Mouse (Mus musculus) intestine, embryonic 14.5 days (tissue): Measurements from ENCODE around the gene Mphosph8. TPM values are rescaled to one million over a fixed set of nuclear protein-coding genes. Genes with fewer than 3 reads are reported as not detected.

Experiments
- ATAC-seq: fragments of 200-750 bp; cut with Nextera tagmentation; replicated peaks from 2 replicates; pipeline ENCODE4 v1.8.0; 2017; ENCODE audit warnings: low read depth, moderate number of reproducible peaks, moderate TSS enrichment, moderate library complexity; ENCODE audit not compliant: low FRiP score, low TSS enrichment
- DNase-seq: peaks from one replicate; pipeline ENCODE4 v3.0.0-alpha.2; 2018; ENCODE audit warnings: low spot score
- H3K27ac ChIP-seq: fragments of 300-500 bp; sonication (generic); 2 replicates; pipeline ENCODE4 v1.5.1; 2014; ENCODE audit warnings: low read depth, mild to moderate bottlenecking, control low read depth
- H3K27me3 ChIP-seq: fragments of 300-500 bp; sonication (generic); replicated peaks from 2 replicates; pipeline ENCODE4 v1.6.1; 2014; ENCODE audit warnings: low read length, control low read depth; ENCODE audit not compliant: control insufficient read depth, insufficient read depth
- H3K36me3 ChIP-seq: fragments of 300-500 bp; sonication (generic); 2 replicates; pipeline ENCODE4 v1.6.1; 2014; ENCODE audit warnings: low read length, control low read depth; ENCODE audit not compliant: control insufficient read depth, insufficient read depth
- H3K4me1 ChIP-seq: fragments of 300-500 bp; sonication (generic); replicated peaks from 2 replicates; pipeline ENCODE4 v1.6.1; 2014; ENCODE audit warnings: low read length, control low read depth, mixed read lengths; ENCODE audit not compliant: control insufficient read depth, insufficient read depth
- H3K4me2 ChIP-seq: fragments of 300-500 bp; sonication (generic); 2 replicates; pipeline ENCODE4 v1.6.1; 2014; ENCODE audit warnings: low read length
- H3K4me3 ChIP-seq: fragments of 300-500 bp; sonication (generic); 2 replicates; pipeline ENCODE4 v1.5.1; 2014; ENCODE audit warnings: low read depth, low read length, control low read depth, mixed read lengths
- H3K9ac ChIP-seq: fragments of 300-500 bp; sonication (generic); 2 replicates; pipeline ENCODE4 v1.6.1; 2014; ENCODE audit warnings: mild to moderate bottlenecking, low read length
- H3K9me3 ChIP-seq: fragments of 300-500 bp; sonication (generic); 2 replicates; pipeline ENCODE4 v1.6.1; 2016; ENCODE audit warnings: low read length, control low read depth; ENCODE audit not compliant: control insufficient read depth
- WGBS: fragments of 180-500 bp; shearing (Covaris S2); extraction: QIAGEN DNeasy Blood & Tissue Kit; methylation state at CpG from one replicate; pipeline ENCODE4 v1.1.7; 2014; 5-methylcytosine and 5-hydroxymethylcytosine counted together
- polyA plus RNA-seq: library from polyadenylated mRNA; unstranded; fragments of >200 nt; fragmentation: Nextera tagmentation; extraction: Ambion mirVana; gene quantifications from 2 replicates; pipeline ENCODE4 v1.2.1, GENCODE M21; 2014

Mphosph8 gene
- 27.4 and 29.5 TPM in 2 replicates for polyA plus RNA-seq

- peaks cover 9% of the 10 kb centered on the region for H3K4me1 ChIP-seq
- peak; percentile 100 for ATAC-seq
- peak; percentile 99 for DNase-seq
- peak within 1 kb of the TSS; percentile 75 for H3K9ac ChIP-seq
- peak within 1 kb of the TSS; percentile 91 for H3K4me3 ChIP-seq
- peaks cover 13% of the 10 kb centered on the region for H3K36me3 ChIP-seq
- no peaks in the 10 kb centered on the region for H3K9me3 ChIP-seq
- H3K4me2 ChIP-seq: peak within 1 kb of the TSS; percentile 91
- no peaks in the 10 kb centered on the region for H3K27me3 ChIP-seq
- H3K27ac ChIP-seq: peak within 1 kb of the TSS; percentile 90
- under 1% methylated on average over 70 of the region's 70 CpGs for WGBS
Measured at GRCm38 (mm10) chr14:56667969-56668802, at the start of gene Mphosph8. Gene Mphosph8, plus strand, starts transcription at chr14:56668248.

- Histone ChIP-seq H3K4me3 (no peak overlapping the region), H3K36me3 (0 out of 2 replicates have a peak, but pooled peaks cover 6% of the 10 kb centered on the region), H3K27ac (no peak overlapping the region), H3K27me3 (no peaks in the 10 kb centered on the region), H3K9me3 (no peaks in the 10 kb centered on the region), H3K9ac (no peak overlapping the region), H3K4me1 (no peaks in the 10 kb centered on the region), H3K4me2 (no peak overlapping the region)
- WGBS: 89% methylated on average over 8 of the region's 8 CpGs
- no peak for DNase-seq
- ATAC-seq: no peak
Measured at GRCm38 (mm10) chr14:56620425-56620824, 47.6 kb upstream of the Mphosph8 start.

- H3K4me2 ChIP-seq: no peak overlapping the region
- H3K9ac ChIP-seq: no peak overlapping the region
- DNase-seq (no peak), ATAC-seq (no peak)
- 75% methylated on average over 4 of the region's 4 CpGs for WGBS
- no peak overlapping the region for H3K27ac ChIP-seq
- no peaks in the 10 kb centered on the region for H3K36me3 ChIP-seq
- no peak overlapping the region for H3K4me3 ChIP-seq
- no peaks in the 10 kb centered on the region for H3K27me3 ChIP-seq
- H3K9me3 ChIP-seq: no peaks in the 10 kb centered on the region
- H3K4me1 ChIP-seq: no peaks in the 10 kb centered on the region
Measured at GRCm38 (mm10) chr14:56626202-56626601, 41.8 kb upstream of the Mphosph8 start.

GRCm38 (mm10) chr14:56628336-56628735 is 39.7 kb upstream of the Mphosph8 start:
- H3K36me3 ChIP-seq: no peaks in the 10 kb centered on the region
- no peak overlapping the region for H3K27ac ChIP-seq
- H3K9ac ChIP-seq: no peak overlapping the region
- no peaks in the 10 kb centered on the region for H3K27me3 ChIP-seq
- no peaks in the 10 kb centered on the region for H3K4me1 ChIP-seq
- no peak overlapping the region for H3K4me2 ChIP-seq
- ATAC-seq: no peak
- 94% methylated on average over 3 of the region's 3 CpGs for WGBS
- no peaks in the 10 kb centered on the region for H3K9me3 ChIP-seq
- no peak overlapping the region for H3K4me3 ChIP-seq
- no peak for DNase-seq

- Histone ChIP-seq H3K27ac (no peak overlapping the region), H3K4me2 (no peak overlapping the region), H3K9ac (no peak overlapping the region), H3K9me3 (no peaks in the 10 kb centered on the region), H3K36me3 (no peaks in the 10 kb centered on the region), H3K4me1 (no peaks in the 10 kb centered on the region), H3K4me3 (no peak overlapping the region), H3K27me3 (no peaks in the 10 kb centered on the region)
- DNase-seq (no peak), ATAC-seq (no peak)
- 93% methylated on average over 2 of the region's 2 CpGs for WGBS
Measured at GRCm38 (mm10) chr14:56631109-56631508, 36.9 kb upstream of the Mphosph8 start.

GRCm38 (mm10) chr14:56647206-56647605 is 20.8 kb upstream of the Mphosph8 start:
- ATAC-seq (no peak), DNase-seq (no peak)
- no peaks in the 10 kb centered on the region for H3K4me1 ChIP-seq
- 72% methylated on average over 7 of the region's 7 CpGs for WGBS
- H3K4me3 ChIP-seq: no peak overlapping the region
- H3K9ac ChIP-seq: no peak overlapping the region
- H3K4me2 ChIP-seq: no peak overlapping the region
- H3K27me3 ChIP-seq: no peaks in the 10 kb centered on the region
- no peaks in the 10 kb centered on the region for H3K9me3 ChIP-seq
- H3K27ac ChIP-seq: no peak overlapping the region
- no peaks in the 10 kb centered on the region for H3K36me3 ChIP-seq

- no peak overlapping the region for H3K4me2 ChIP-seq
- no peak overlapping the region for H3K9ac ChIP-seq
- no peak overlapping the region for H3K27ac ChIP-seq
- H3K4me3 ChIP-seq: no peak overlapping the region
- H3K4me1 ChIP-seq: no peaks in the 10 kb centered on the region
- peaks cover 9% of the 10 kb centered on the region; the same call in 1 of the 2 replicates for H3K9me3 ChIP-seq
- H3K27me3 ChIP-seq: no peaks in the 10 kb centered on the region
- DNase-seq (no peak), ATAC-seq (no peak)
- no peaks in the 10 kb centered on the region for H3K36me3 ChIP-seq
Measured at GRCm38 (mm10) chr14:56649448-56649847, 18.6 kb upstream of the Mphosph8 start.

- no peak overlapping the region for H3K9ac ChIP-seq
- H3K9me3 ChIP-seq: no peaks in the 10 kb centered on the region
- 33% methylated on average over 5 of the region's 5 CpGs for WGBS
- no peak overlapping the region for H3K4me2 ChIP-seq
- no peaks in the 10 kb centered on the region for H3K27me3 ChIP-seq
- no peaks in the 10 kb centered on the region for H3K36me3 ChIP-seq
- peaks cover 9% of the 10 kb centered on the region for H3K4me1 ChIP-seq
- ATAC-seq (no peak), DNase-seq (no peak)
- H3K27ac ChIP-seq: no peak overlapping the region
- H3K4me3 ChIP-seq: no peak overlapping the region
Measured at GRCm38 (mm10) chr14:56665651-56666050, 2.4 kb upstream of the Mphosph8 start.

- H3K27ac ChIP-seq: no peak overlapping the region
- no peak overlapping the region; the same call in 1 of the 2 replicates for H3K4me2 ChIP-seq
- no peaks in the 10 kb centered on the region for H3K9me3 ChIP-seq
- H3K4me3 ChIP-seq: no peak overlapping the region
- WGBS: 80% methylated on average over 3 of the region's 3 CpGs
- H3K27me3 ChIP-seq: no peaks in the 10 kb centered on the region
- H3K4me1 ChIP-seq: peaks cover 9% of the 10 kb centered on the region
- H3K36me3 ChIP-seq: no peaks in the 10 kb centered on the region; the same call in 1 of the 2 replicates
- H3K9ac ChIP-seq: no peak overlapping the region
- DNase-seq (no peak), ATAC-seq (no peak)
Measured at GRCm38 (mm10) chr14:56666909-56667308, 1.1 kb upstream of the Mphosph8 start.
